Mouse (Mus musculus) cerebellum, postnatal 4 days (tissue): ENCODE data around the gene Bach2.

Experiments used
- DNase-seq, 2 experiments: peaks; one replicate each; pipeline ENCODE4 v3.0.0; 2022; ENCODE audit warnings: low spot score in 2 of 2, mixed read lengths in 1 of 2

The Bach2 gene

GRCm38 (mm10) chr4:32425641-32426040 lies 187.0 kb downstream of the Bach2 start:
- DNase-seq, result no peak

DNA sequence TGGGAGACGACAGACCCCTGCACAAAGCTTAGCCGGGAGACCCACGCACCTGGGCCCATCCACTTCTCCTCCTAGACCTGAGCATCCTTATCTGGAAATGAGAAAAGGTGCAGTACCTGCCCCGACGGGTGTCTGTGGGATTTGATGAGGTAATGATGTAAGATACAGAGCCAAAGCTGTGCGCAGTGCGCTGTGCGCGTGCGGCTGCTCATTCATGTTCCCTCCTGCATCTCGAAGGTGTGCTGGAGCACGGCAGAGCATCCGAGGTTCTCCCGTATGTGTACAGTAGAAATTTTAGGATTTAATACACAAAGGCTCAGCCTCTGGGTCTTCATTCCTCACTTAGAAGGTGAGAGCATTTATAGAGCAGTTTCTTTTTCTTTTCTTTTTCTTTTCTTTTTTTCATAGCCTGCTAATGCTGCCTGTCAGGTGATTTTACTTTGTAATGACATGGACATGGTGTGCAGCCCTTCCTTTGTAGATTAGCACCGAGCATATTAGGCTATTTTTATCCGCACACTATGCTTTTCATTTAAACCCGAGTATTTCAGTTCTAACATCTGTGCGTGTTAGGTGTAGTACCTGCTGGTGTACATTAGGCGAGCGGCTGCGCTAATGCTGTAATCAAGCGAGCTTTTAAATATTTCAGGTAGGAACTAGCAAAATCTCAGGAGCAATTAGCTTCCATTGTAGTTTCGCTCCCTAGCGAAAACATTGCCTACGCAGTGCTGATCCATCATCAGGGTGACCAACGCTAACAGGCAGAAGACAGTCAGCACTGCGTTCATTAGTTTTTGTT lies 188.4 kb downstream of the Bach2 start:
- no peak for DNase-seq

DNA sequence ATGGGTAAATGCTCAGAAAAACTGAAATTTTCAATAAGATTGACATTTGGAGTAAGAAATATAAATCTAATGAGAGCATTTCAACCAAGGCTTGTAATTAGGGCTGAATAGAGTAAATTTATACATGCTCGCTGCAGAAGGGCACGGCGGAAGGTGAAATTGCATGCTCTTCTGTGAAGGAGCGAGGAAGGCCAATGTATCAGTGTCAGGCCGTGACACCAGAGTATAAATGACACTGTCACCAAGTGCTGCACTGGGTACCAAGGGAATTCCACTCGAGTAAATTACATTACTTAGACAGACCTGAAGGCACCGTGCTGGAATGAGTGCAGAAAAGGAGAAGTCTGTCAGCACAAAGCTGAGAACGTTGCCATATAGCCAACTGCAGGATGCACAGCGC lies 190.1 kb downstream of the Bach2 start:
- DNase-seq, result no peak

GRCm38 (mm10) chr4:32430136-32430535 lies 191.5 kb downstream of the Bach2 start:
- DNase-seq, result no peak

- no peak for DNase-seq
These were observed 192.4 kb downstream of the Bach2 start for GRCm38 (mm10) chr4:32430981-32431380.

- DNase-seq, result no peak
These were observed 193.7 kb downstream of the Bach2 start for GRCm38 (mm10) chr4:32432271-32432781.

DNA sequence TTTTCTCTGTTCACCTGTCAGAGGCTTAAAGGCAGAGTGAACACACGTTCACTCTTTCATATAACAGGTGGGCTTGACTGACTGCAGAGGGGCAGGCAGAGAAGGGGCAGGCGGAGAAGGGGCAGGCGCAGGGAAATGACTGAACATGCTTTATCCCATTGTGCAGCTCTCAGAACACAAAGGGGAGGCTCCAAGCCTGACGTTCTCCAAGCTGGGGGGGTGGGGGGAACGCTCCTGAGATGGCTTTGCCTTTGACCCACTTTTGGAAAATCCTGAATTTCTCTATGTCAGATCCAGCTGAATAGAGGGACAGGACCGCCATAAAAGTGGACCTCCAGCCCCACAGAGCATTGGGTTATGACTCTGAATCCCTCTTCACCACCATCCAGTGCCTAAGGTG lies 194.3 kb downstream of the Bach2 start:
- DNase-seq, result no peak

DNA sequence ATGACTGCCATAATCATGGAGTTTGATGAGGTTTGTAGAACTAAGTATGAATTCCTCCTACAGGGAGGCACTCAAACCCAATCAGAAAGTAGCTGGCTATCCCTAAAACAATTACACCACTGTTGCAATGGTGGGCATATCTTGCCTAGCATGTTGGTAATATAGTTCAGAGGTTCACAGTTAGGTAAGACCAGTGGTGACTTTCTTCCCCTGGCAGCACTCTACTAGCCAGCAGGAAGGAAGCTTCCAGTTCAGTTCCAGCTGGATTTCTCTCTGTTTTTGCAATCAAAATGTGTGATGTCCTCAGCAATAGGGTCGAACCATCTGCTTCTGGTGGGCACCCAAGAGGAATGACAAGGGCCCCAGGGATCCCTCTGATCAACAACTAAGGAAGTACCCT lies 196.0 kb downstream of the Bach2 start:
- no peak for DNase-seq

GRCm38 (mm10) chr4:32439974-32440739 lies 201.6 kb downstream of the Bach2 start:
- DNase-seq, result no peak

- no peak for DNase-seq
These were observed 202.1 kb downstream of the Bach2 start for GRCm38 (mm10) chr4:32440740-32441072.

DNA sequence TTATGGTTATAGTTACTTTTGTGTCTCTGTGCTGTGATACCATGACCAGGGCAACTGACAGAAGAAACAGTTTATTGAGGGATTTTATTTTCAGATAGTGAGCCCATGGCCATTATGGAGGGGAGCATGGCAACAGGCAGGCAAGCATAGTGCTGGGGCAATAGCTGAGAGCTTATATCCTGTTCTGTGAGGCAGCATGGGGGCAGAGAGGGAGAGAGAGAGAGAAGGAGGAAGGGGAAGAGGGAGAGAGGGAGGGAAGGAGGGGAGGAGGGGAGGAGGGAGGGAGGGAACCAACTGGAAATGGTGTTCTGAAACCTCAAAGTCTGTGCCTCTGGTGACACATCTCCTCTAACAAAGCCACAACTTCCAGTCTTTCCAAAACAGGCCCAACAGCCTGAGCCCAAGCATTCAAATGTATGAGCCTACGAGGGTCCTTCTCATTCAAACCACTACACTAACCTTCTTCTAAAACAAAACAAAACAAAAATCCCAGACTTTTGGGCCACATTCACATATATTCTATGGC lies 206.1 kb downstream of the Bach2 start:
- DNase-seq, result no peak

GRCm38 (mm10) chr4:32447850-32448249 lies 209.2 kb downstream of the Bach2 start:
- no peak for DNase-seq

- DNase-seq, result no peak
These were observed 223.4 kb downstream of the Bach2 start for GRCm38 (mm10) chr4:32461986-32462385.

DNA sequence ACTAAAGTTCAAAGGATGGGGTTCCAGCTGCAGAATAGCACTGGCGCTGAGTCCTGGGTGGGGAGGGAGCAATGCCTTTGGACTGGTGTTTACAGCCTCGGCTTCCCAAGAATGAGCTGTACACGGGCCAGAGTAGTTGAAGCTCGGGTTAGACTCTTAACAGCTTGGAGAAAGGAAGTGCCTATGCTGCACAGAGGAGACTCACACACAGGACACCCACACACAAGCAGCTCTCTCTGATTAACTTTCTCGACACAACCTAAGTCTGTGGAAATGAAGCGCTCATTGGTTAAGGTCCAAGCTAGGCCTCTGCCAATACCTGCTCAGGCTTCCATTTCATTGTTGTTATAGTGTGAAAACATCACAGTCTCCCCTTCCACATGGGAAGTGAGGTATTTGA lies 224.5 kb downstream of the Bach2 start:
- no peak for DNase-seq

GRCm38 (mm10) chr4:32464540-32464939 lies 225.9 kb downstream of the Bach2 start:
- no peak for DNase-seq

GRCm38 (mm10) chr4:32466031-32466430 lies 227.4 kb downstream of the Bach2 start:
- DNase-seq, result no peak

DNA sequence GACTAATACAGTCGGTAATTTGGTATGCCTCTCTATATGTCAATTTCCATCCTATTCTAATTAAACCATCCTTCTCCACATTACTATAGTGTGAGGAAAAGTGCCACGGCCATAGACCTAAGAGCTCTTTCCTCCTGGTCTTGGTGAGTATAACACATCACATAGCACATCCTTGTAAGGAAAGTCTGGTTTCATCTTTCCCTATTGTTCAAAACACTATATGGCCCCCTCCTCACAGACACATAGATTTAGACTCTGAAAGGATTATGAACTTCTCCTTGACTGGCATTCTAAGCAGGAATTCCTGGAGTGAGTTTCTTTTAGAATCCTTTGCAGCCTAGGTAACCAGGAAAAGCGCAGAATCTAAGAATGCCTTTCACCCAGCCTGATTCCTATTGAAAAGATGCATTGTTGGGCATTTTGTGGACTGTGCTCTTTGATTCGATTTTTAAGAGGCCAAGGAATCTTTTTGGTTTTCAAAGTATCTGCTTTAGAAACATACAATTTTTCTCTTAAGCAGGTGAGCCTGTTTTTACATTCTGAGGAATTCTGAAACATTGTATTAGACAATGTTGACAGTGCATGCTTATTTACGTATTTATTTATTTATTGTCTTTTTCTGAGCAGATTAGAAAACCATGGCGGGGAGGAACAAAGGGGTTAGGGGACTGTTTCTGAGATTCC lies 239.5 kb downstream of the Bach2 start:
- no peak for DNase-seq

DNA sequence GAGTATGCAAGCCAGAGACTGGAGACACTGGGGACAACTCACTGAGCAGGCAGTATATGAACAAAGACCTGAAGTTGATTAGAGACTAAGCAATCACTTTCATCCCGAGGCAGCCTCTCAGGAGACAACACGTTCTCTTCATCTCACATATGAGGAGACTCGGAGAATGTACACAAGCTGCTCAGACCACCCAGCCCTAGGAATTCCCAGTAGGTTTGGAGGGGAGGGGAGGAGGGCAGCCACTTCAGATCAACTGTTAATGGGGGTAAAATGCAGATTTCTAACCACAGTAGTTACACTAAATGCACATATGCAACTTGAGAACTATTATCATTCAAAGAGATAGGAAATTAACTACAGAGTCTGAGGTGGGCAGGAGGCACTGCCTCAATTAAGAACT lies 240.6 kb downstream of the Bach2 start:
- DNase-seq, result no peak

DNA sequence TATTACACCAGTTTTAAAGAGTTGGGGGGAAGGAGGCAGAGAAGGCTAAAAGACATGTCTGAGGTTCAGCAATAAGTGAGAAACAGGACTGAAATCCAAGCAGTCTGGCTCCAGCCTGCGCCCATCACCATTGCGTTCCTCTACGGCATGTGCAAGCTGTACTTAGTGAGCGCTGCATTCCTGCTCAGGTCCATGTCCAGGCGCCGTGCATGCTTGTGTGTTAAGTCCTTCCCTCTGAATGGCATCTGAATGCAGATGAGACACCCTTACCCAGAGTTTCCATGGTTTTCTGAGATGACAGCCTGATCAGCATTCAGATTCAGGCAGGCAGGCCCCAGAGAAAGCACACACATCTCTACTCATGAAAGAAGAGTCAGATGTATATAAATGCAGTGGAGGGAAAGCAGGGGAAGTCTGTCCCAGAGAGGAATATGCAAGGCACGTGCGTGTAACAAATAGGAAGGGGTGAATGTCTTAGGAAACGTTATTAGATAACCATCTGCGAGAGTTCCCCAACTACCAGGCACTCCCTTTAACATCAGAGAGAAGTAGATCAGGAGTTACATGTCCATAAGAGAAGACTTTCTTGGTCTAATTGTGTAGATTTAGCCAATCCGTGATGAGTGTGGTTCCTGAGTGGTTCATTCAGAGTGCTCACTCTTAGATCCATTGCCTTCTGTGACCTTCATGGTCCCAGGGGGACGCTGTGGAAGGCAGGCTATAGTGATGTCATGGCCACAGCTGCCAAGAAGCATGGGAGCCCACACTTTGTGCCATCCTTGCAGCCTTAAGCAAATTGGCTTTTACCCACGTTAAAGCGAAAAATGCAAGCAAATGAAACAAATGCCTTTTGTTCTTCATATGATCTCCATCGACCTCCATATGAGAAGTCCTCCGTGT lies 241.4 kb downstream of the Bach2 start:
- DNase-seq, result no peak

- DNase-seq, result peak in 1 of 2 experiments; percentile 29
These were observed 242.9 kb downstream of the Bach2 start for GRCm38 (mm10) chr4:32481366-32482055.

- no peak for DNase-seq
These were observed 243.5 kb downstream of the Bach2 start for GRCm38 (mm10) chr4:32482138-32482537.
